Mouse (Mus musculus) macrophage (primary cell): ENCODE measurements around the gene Dbx1. TPM values are rescaled to one million over a fixed set of nuclear protein-coding genes. Genes with fewer than 3 reads are reported as not detected.

Experiments
- H3K27ac ChIP-seq: fragments of 350-480 bp; formaldehyde crosslinking; 2 replicates; pipeline ENCODE4 v1.9.0; 2021
- H3K36me3 ChIP-seq: fragments of 350-480 bp; formaldehyde crosslinking; 2 replicates; pipeline ENCODE4 v1.9.0; 2021; ENCODE audit errors: inconsistent target
- H3K4me3 ChIP-seq: fragments of 350-480 bp; formaldehyde crosslinking; 2 replicates; pipeline ENCODE4 v1.9.0; 2021; ENCODE audit errors: inconsistent target
- H3K79me2 ChIP-seq: fragments of 350-480 bp; formaldehyde crosslinking; 2 replicates; pipeline ENCODE4 v1.9.0; 2021; ENCODE audit errors: inconsistent target
- WGBS: methylation state at CpG from one replicate; pipeline ENCODE4 v1.1.7; 2026; ENCODE audit warnings: inconsistent platforms; ENCODE audit not compliant: missing documents; 5-methylcytosine and 5-hydroxymethylcytosine counted together
- polyA plus RNA-seq: library from polyadenylated mRNA; stranded (reverse); fragments of 250-400 nt; gene quantifications from 3 replicates; pipeline ENCODE4 v1.2.4, GENCODE M21; 2018; ENCODE audit warnings: inconsistent platforms

The Dbx1 gene
- polyA plus RNA-seq, 1 experiment from 2014 or later: not detected

DNA sequence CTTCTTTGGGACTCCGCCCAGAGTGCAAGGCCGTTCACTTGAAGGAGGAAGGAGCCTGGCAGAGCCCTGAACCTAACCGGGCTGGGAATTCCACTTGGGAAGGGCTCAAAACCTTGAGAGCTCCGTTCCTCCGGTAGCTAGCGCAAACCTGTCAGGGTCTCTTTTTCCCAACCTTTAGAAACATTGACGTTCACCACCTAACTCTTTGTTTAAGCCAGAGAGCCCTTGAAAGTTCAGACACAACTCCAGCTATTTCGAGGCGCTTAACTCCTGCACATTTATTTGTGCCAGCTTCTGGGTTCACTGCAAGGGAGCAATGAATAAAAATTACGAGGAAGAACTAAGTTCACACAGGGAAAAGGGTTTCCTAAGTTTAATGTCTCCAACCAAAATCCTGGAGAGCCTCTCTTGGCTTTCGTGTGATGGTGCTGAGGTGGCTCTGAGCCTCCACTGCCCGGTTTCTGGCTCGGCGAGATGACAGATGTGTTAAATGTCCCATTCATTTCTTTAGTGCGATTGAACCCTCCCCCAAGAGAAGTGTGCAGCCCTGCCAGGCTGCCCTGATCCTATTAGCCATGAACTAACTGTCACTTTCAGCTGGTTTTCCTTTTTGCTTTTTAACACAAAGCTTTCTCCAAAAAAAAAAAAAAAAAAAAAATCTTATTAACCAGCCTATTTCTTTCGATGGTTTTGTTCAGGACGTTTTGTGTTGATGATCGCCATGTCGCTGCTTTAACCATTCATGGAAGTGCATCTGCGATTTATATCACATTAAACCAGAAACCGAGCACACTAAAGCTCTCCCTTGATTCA lies 1.4 kb upstream of the Dbx1 start:
- no peak overlapping the region for H3K4me3 ChIP-seq
- H3K79me2 ChIP-seq: no peaks in the 10 kb centered on the region
- no peak overlapping the region for H3K27ac ChIP-seq
- no peaks in the 10 kb centered on the region for H3K36me3 ChIP-seq
- WGBS: 10% methylated on average over 21 of the region's 21 CpGs

- 7% methylated on average over 9 of the region's 9 CpGs for WGBS
- Histone ChIP-seq H3K36me3 (no peaks in the 10 kb centered on the region), H3K4me3 (no peak overlapping the region), H3K27ac (no peak overlapping the region), H3K79me2 (no peaks in the 10 kb centered on the region)
Observed at GRCm38 (mm10) chr7:49637281-49637680, 632 bp upstream of the Dbx1 start.

DNA sequence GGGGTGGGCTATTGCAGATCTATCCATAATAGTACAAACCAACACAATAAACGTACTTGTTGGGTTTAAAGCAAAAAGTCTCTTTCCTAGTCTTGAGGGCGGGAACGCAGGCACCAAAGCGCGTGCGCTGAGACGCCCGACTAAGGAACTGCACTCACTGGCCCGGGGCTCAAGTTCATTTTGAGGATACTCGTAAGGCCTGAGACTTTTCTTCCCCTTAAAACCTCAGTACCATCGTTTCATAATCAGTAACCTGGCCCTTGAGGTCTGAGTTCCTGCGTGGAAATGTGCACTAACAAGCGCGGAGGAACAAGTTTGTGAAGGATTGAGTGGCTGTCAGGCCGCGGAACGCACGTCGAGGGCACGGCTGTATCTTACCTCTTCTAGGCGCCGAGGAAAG lies 678 bp downstream of the Dbx1 start:
- no peaks in the 10 kb centered on the region for H3K36me3 ChIP-seq
- 6% methylated on average over 21 of the region's 22 CpGs for WGBS
- no peak overlapping the region for H3K27ac ChIP-seq
- no peak overlapping the region for H3K4me3 ChIP-seq
- no peaks in the 10 kb centered on the region for H3K79me2 ChIP-seq

DNA sequence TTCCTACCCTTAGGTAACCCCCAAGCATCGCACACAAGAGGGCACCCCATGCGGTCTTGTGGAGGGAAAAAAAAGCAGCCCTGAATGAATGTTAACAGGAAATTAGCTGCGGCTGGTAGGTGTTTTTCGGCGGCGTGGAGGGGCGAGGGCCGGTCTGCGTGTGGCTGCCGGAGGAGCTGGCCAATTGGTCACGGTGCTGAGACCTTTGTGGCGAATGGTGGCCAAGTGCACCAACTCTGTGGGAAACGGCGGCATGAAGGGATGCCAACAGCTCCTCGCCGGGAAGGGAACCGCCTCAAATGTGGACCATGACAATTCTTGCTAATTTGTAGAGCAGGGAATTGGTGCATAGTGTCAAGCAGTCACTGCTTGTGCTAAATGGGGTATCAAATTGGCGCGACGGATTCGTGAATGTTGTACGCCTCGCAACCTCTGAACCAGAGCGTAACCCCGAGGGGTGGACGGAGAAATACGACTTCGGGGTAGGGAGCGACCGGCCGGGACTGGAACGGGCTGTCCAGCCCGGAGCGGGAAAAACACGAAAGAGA lies 1.5 kb downstream of the Dbx1 start:
- Histone ChIP-seq H3K79me2 (no peaks in the 10 kb centered on the region), H3K27ac (no peak overlapping the region), H3K4me3 (no peak overlapping the region), H3K36me3 (no peaks in the 10 kb centered on the region)
- WGBS: 5% methylated on average over 33 of the region's 35 CpGs

- Histone ChIP-seq H3K4me3 (peak overlapping the region; percentile 12; the same call in 1 of the 2 replicates), H3K79me2 (no peaks in the 10 kb centered on the region), H3K36me3 (no peaks in the 10 kb centered on the region), H3K27ac (no peak overlapping the region)
- 3% methylated on average over 24 of the region's 26 CpGs for WGBS
Observed at GRCm38 (mm10) chr7:49634291-49635073, 2.2 kb downstream of the Dbx1 start.

DNA sequence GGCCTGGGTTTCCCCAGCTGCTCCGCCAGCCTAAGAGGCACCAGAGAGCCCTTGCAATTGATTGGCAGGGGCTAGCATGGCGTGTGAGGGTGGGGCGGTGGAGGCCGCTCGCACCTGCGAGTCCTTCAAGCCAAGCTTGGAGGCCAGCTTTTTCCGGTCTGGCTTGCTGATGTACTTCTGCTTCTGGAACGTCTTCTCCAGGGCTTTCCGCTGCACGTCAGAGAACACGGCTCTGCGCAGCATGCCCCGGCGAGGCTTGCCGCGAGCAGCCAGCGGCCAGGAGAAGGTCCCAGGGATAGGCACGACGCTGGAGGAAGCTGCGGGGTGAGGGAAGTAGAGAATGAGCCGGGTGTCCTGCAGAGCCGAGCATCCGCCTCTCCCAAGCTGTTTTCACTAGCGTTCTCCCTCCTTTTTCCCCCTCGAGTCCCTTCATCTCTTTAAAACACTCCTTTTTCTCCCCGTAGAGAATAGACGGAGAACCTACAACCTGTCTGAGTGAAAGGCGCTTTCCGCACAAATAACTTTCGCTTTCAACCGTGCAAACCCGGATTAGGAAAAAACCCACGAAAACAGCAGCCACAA lies 3.2 kb downstream of the Dbx1 start:
- Histone ChIP-seq H3K27ac (no peak overlapping the region), H3K4me3 (peak overlapping the region; percentile 12; the same call in 1 of the 2 replicates), H3K36me3 (no peaks in the 10 kb centered on the region), H3K79me2 (no peaks in the 10 kb centered on the region)
- 1% methylated on average over 26 of the region's 33 CpGs for WGBS

DNA sequence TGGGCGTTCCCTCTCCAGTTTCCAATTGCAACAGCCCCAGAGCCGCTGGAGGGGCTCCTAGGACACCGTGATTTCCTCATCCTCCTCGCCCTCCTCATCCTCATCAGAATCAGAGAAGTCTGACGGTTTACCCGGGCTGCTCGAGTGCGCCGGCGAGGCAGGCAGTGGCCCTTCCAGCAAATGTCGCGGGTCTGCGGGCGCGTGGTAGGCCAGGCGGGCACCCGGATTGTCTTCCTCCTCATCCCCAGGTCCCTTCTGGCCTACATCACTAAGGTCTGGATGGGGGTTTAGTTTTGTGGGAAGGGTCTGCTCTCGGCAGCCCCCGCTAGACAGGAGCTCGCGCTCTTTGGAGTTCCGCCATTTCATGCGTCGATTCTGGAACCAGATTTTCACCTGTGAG lies 4.3 kb downstream of the Dbx1 start:
- no peak overlapping the region for H3K4me3 ChIP-seq
- 4% methylated on average over 20 of the region's 24 CpGs for WGBS
- H3K36me3 ChIP-seq: no peaks in the 10 kb centered on the region
- H3K27ac ChIP-seq: no peak overlapping the region
- H3K79me2 ChIP-seq: no peaks in the 10 kb centered on the region

- Histone ChIP-seq H3K36me3 (no peaks in the 10 kb centered on the region), H3K27ac (no peak overlapping the region), H3K4me3 (no peak overlapping the region), H3K79me2 (no peaks in the 10 kb centered on the region)
- 19% methylated on average over 9 of the region's 9 CpGs for WGBS
Observed at GRCm38 (mm10) chr7:49631885-49632284, 4.8 kb downstream of the Dbx1 start.

DNA sequence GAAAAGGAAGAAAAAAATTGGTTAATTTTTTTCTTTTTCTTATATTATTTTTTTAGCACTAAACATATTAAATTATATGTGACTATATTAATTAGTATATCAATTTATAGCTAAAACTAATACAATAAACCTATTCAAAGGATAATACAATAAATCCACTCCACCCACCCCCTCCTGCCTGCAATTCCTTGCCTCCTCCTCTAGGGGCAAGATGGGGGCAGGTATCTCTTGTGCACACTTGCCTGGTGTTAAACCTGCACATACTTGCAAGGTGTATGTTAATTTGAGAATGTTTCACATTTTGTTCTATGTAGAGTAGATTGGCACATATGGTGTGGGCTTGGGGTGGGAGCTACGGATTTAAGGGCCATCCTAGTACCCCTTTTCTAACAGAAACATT lies 16.5 kb downstream of the Dbx1 start:
- H3K27ac ChIP-seq: no peak overlapping the region
- no peaks in the 10 kb centered on the region for H3K36me3 ChIP-seq
- H3K4me3 ChIP-seq: no peak overlapping the region
- 82% methylated on average over 1 of the region's 1 CpGs for WGBS
- H3K79me2 ChIP-seq: no peaks in the 10 kb centered on the region

GRCm38 (mm10) chr7:49617087-49617486 lies 19.6 kb downstream of the Dbx1 start:
- 93% methylated on average over 4 of the region's 4 CpGs for WGBS
- H3K27ac ChIP-seq: no peak overlapping the region
- no peak overlapping the region for H3K4me3 ChIP-seq
- no peaks in the 10 kb centered on the region for H3K36me3 ChIP-seq
- no peaks in the 10 kb centered on the region for H3K79me2 ChIP-seq

DNA sequence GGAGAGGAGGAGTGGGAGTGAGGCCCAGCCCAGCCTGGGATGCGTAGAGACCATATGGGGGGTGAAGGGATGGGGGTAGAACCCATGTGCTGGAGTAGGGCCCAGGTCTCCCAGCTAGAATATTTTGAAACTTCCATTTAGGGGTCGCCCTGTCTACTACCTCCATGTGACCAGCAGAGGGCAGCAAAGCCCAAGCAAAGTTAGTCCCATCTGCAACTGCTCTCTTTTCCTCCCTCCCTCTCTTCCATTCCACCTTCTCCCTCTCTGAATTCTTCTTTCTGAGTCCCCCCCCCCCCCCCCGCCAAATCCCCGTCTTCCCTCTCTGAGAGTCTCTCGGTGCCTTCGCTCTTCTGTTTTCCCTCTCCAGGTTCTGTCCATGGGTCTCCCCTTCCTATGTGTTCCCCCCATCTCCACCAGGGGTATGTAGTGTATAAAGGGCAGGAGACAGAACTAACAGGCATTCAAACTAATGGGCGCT lies 20.4 kb downstream of the Dbx1 start:
- no peak overlapping the region for H3K27ac ChIP-seq
- 7% methylated on average over 3 of the region's 7 CpGs for whole genome bisulfite sequencing
- H3K4me3 ChIP-seq: no peak overlapping the region
- H3K36me3 ChIP-seq: no peaks in the 10 kb centered on the region
- H3K79me2 ChIP-seq: no peaks in the 10 kb centered on the region

- no peak overlapping the region for H3K27ac ChIP-seq
- WGBS: 69% methylated on average over 15 of the region's 15 CpGs
- no peak overlapping the region for H3K4me3 ChIP-seq
- H3K79me2 ChIP-seq: no peaks in the 10 kb centered on the region
- no peaks in the 10 kb centered on the region; the same call in 1 of the 2 replicates for H3K36me3 ChIP-seq
Observed at GRCm38 (mm10) chr7:49604965-49605795, 31.5 kb downstream of the Dbx1 start.

DNA sequence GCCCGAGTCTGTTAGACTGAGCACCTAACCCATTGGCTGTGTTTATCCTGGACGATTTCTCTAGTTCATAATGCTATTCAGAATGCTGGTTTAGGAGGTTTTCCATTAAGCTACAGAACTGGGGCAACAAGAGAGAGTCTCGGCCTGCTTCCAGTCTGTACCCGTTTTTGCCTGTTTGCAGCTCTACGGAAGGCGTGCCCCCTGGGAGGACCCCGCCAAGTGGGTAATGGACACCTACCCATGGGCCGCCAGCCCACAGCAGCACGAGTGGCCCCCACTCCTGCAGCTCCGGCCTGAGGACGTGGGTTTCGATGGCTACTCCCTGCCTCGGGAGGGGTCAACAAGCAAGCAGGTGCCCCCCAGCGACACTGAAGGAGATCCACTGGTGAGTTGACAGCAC lies 32.4 kb downstream of the Dbx1 start:
- H3K79me2 ChIP-seq: no peaks in the 10 kb centered on the region
- peaks cover 7% of the 10 kb centered on the region; the same call in 1 of the 2 replicates for H3K36me3 ChIP-seq
- no peak overlapping the region for H3K27ac ChIP-seq
- WGBS: 97% methylated on average over 14 of the region's 14 CpGs
- no peak overlapping the region for H3K4me3 ChIP-seq
